Mouse (Mus musculus) right cerebral cortex, postnatal 36 days (tissue): ENCODE results near the gene Blcap.

Source experiments
- DNase-seq, 2 experiments: peaks; one replicate each; pipeline ENCODE4 v3.0.0; 2022; ENCODE audit warnings: low spot score in 2 of 2, mixed read lengths in 1 of 2

Blcap gene

DNA sequence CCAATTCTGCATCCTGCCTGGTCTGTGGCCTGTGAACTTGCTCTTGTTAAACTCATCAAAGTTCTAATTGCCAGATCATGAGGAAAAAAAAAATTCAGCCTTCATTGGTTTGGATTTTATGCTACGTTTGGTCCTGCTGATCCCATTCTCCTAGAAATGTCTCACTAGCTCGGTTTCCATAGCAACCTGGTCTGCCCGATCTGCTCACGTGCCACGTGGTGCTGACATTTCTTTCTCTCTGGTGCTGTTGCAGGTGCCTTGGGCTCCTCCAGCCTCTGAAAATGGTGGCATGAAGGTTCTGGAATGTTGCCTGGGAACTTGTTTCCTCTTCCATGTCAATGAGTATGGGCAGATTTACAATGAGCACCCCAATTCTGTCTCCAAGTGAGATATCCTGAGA, 50.6 kb downstream of the Blcap start:
- peak; percentile 47 to 60 for DNase-seq

DNA sequence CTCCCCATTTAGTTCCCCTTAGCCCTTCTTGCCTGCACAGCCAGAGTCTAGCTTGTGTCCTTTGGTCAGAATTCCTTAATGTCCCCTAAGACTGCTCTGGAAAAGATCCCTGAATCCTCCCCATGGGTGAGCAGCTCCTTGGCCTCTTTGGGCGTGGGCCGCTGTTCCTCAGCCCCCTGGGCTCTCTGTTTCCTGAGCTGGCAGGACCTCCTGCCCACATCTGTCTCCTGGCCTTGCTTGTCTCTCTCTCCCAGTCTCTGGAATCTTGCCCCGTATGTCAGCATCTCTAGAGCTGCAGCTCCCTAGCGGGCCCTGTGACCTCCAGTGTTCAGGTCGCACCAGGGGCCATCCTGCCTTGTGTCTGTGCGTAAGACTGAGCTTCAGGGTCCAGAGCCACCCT, 51.6 kb downstream of the Blcap start:
- no peak for DNase-seq

DNA sequence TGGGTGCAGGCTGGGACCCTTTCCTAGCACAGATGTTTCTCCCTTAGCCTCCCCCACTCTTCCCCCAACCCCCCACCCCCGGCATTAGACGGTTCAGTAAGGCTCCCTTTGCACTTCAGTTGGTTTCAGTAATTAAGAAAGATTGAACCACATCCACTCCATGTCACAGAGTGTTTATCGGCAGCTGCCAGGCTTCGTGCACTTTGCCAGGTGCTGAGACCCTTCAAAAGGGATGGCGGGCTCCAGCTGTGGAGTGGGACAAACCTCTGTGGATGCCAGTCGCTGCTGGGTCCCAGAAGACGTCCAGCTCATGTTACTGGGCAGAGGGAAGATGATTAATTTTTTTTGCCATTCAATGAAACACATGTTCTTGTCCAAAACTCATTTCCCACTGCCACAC, 52.6 kb downstream of the Blcap start:
- DNase-seq = no peak

- DNase-seq = no peak
Measured at GRCm38 (mm10) chr2:157517526-157517925, 53.5 kb downstream of the Blcap start.

DNA sequence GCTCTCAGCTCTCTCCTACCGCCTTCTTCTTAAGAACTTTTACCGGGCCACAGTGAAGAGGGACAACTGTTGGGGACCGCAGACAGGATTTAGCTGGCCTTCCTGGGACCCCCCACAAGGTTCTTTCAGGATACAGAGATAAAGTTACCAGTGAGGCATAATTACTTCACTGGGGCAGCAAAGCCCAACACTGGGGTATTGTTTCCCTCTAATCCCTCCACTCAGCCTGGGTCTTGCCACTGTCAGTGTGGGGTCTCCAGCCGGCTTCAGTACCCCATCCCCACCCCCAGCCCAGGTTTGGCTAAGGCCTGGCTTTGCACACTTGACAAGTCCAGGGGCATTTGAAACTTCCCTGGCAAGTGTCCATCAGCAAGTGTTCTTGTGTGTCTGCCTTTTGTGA, 56.7 kb downstream of the Blcap start:
- no peak for DNase-seq

- no peak for DNase-seq
Measured at GRCm38 (mm10) chr2:157513737-157514208, 57.3 kb downstream of the Blcap start.

DNA sequence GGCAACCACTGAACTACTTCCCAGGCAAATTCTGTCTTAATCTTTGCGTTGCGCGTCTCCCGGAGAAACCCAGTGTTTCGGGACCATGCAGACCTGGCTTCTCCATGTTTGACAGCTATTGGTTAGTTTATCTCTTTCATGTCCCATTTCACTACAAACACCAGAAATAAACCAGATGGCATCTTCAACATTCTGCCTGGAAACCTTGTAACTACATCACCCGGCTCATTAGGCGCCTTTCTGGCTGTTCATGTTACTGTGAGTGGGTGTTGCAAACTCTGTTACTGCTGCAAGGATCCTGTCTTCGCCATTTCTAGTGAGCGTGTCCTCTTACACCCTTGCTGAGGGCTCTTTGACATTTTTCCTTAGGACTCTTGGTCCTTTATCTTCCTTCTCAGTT, 58.2 kb downstream of the Blcap start:
- no peak for DNase-seq

DNA sequence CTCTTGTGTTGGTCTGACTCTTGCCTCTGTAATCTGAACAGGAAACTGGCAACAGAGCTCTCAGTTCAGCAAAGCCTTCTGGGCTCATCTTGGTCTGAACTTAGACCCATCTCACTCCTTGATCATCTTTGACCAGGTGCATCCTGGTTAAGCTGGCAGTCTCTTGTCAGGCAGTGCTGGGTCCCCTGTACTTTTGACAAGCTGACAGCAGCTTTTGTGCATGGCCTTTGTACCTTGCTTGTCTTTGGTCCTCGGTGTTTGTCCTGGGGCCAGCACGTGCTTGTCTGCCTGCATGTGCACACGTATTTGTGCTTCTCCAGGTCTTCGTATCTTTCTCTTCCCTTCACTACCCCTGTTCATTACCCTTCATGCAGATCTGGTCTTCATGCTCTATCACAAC, 61.0 kb downstream of the Blcap start:
- no peak for DNase-seq

- DNase-seq = no peak
Measured at GRCm38 (mm10) chr2:157509182-157509581, 61.9 kb downstream of the Blcap start.

DNA sequence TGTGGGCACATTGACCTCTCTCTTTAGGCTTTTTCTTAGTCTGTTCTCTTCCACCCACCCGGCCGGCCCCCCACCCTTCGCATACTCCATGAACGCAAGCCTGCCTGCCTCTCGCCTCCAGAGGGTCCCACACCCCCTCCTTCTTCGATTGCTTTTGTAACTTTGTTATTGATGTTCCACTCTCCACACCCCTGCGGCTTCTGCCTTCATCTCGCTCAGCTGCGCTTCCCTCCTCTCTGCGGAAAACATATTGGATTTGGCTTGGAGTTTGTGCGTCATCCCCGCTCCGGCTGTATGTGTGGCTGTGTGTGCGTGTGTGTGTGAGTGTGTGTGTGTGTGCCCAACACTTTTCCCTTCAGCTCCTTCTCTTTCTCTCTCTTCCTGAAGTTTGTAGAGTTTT, 64.3 kb downstream of the Blcap start:
- peak; percentile 43 to 76 for DNase-seq
